Mouse (Mus musculus) adrenal gland, adult (tissue): ENCODE results near the gene Tenm4.

Source experiments
- DNase-seq, 2 experiments: peaks; one replicate each; pipeline ENCODE4 v3.0.0; 2022 to 2023; ENCODE audit warnings: low spot score in 1 of 2; ENCODE audit not compliant: inconsistent age in 2 of 2

Gene Tenm4

GRCm38 (mm10) chr7:96670095-96670494 lies 499.0 kb downstream of the Tenm4 start:
- no peak for DNase-seq

GRCm38 (mm10) chr7:96672322-96672914 lies 501.4 kb downstream of the Tenm4 start:
- DNase-seq = no peak

GRCm38 (mm10) chr7:96677082-96677481 lies 506.0 kb downstream of the Tenm4 start:
- DNase-seq = no peak

GRCm38 (mm10) chr7:96678236-96678635 lies 507.2 kb downstream of the Tenm4 start:
- no peak for DNase-seq

- peak in 1 of 2 experiments; percentile 38 for DNase-seq
These were observed 508.7 kb downstream of the Tenm4 start for GRCm38 (mm10) chr7:96679746-96680145.

- peak in 1 of 2 experiments; percentile 31 for DNase-seq
These were observed 509.4 kb downstream of the Tenm4 start for GRCm38 (mm10) chr7:96680405-96680804.

GRCm38 (mm10) chr7:96681808-96682207 lies 510.8 kb downstream of the Tenm4 start:
- no peak for DNase-seq

GRCm38 (mm10) chr7:96688141-96688540 lies 517.1 kb downstream of the Tenm4 start:
- no peak for DNase-seq

GRCm38 (mm10) chr7:96701097-96701845 lies 530.2 kb downstream of the Tenm4 start:
- DNase-seq = no peak

- no peak for DNase-seq
These were observed 532.9 kb downstream of the Tenm4 start for GRCm38 (mm10) chr7:96703958-96704357.

GRCm38 (mm10) chr7:96705307-96706129 lies 534.5 kb downstream of the Tenm4 start:
- DNase-seq = no peak

- no peak for DNase-seq
These were observed 535.5 kb downstream of the Tenm4 start for GRCm38 (mm10) chr7:96706531-96706930.

GRCm38 (mm10) chr7:96707112-96707511 lies 536.1 kb downstream of the Tenm4 start:
- no peak for DNase-seq

- DNase-seq = no peak
These were observed 537.0 kb downstream of the Tenm4 start for GRCm38 (mm10) chr7:96708071-96708470.

GRCm38 (mm10) chr7:96708561-96708960 lies 537.5 kb downstream of the Tenm4 start:
- peak; percentile 73 to 88 for DNase-seq

- DNase-seq = no peak
These were observed 537.9 kb downstream of the Tenm4 start for GRCm38 (mm10) chr7:96708968-96709367.

- no peak for DNase-seq
These were observed 538.8 kb downstream of the Tenm4 start for GRCm38 (mm10) chr7:96709891-96710290.

- DNase-seq = peak in 1 of 2 experiments; percentile 64
These were observed 539.6 kb downstream of the Tenm4 start for GRCm38 (mm10) chr7:96710658-96711071.

- peak in 1 of 2 experiments; percentile 81 for DNase-seq
These were observed 541.8 kb downstream of the Tenm4 start for GRCm38 (mm10) chr7:96712876-96713275.

GRCm38 (mm10) chr7:96716911-96717310 lies 545.9 kb downstream of the Tenm4 start:
- peak in 1 of 2 experiments; percentile 71 for DNase-seq
